Mouse (Mus musculus): ENCODE measurements at regions not wholly inside any gene's neighbourhood (a gene's known extent, or its start where the extent isn't known, plus 50 kb on each side); places are given as distances from the start of the nearest gene placed in this dataset.

GRCm38 (mm10) chrX:105228580-105228979 lies 108.4 kb downstream of the Magee1 start:
- Histone ChIP-seq H3K4me3 (no peak overlapping the region), H3K36me3 (replicated peaks) (no peaks in the 10 kb centered on the region), H3K9me3 (no peaks in the 10 kb centered on the region), H3K27ac (no peak overlapping the region), H3K27me3 (ENCODE audit: poor library complexity, severe bottlenecking) (peaks cover 98% of the 10 kb centered on the region), H3K4me1 (no peaks in the 10 kb centered on the region)
- no peak for DNase-seq (ENCODE audit: extremely low spot score, low spot score)
- 90% methylated on average over 4 of the region's 4 CpGs for WGBS

GRCm38 (mm10) chrX:105236982-105237738 lies 117.0 kb downstream of the Magee1 start:
- H3K27me3 ChIP-seq (ENCODE audit: poor library complexity, severe bottlenecking): peaks cover 88% of the 10 kb centered on the region
- no peaks in the 10 kb centered on the region for H3K9me3 ChIP-seq
- 47% methylated on average over 8 of the region's 8 CpGs for WGBS
- H3K27ac ChIP-seq: no peak overlapping the region
- DNase-seq (ENCODE audit: extremely low spot score, low spot score): no peak
- H3K36me3 ChIP-seq (replicated peaks): no peaks in the 10 kb centered on the region
- H3K4me3 ChIP-seq: no peak overlapping the region
- H3K4me1 ChIP-seq: no peaks in the 10 kb centered on the region

Data from forebrain, embryonic 10.5 days (tissue).